Mouse (Mus musculus) activated CD4-positive, CD25-positive, alpha-beta regulatory T cell, adult 4 months (primary cell): ENCODE measurements around the gene Apoh. TPM values are rescaled to one million over a fixed set of nuclear protein-coding genes. Genes with fewer than 3 reads are reported as not detected.
A peak's percentile ranks its signal among the peaks of the same experiment; 100 is the strongest.

ENCODE experiments used
- ATAC-seq: one replicate; pipeline ENCODE4 v1.8.0; 2017
- polyA plus RNA-seq, 2 experiments: library from polyadenylated mRNA; unstranded; fragments of 100-300 nt; shearing (Covaris generic); gene quantifications; one replicate each; pipeline ENCODE4 v1.2.1; 2017

Apoh gene
- not detected for polyA plus RNA-seq

GRCm38 (mm10) chr11:108342781-108343768 is at the start of gene Apoh:
Gene Apoh (plus strand): TSS chr11:108343354.
- peak; percentile 17 for ATAC-seq

DNA sequence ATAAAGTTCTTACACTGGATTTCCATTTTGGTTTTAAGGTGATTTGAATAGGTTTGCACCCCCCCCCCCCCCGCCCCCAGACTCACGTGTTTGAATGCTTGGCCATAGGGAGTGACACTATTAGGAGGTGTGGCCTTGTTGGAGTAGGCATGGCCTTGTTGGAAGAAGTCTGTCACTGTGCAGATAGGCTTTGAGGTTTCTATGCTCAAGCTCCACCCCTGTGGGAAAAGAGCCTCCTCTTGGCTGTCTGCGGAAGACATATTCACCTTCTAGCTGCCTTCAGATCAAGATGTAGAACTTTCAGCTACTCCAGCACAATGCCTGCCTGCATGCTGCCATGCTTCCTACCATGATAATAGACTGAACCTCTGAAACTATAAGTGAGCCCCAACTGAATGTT is 49.3 kb upstream of the Apoh start:
- no peak for ATAC-seq

DNA sequence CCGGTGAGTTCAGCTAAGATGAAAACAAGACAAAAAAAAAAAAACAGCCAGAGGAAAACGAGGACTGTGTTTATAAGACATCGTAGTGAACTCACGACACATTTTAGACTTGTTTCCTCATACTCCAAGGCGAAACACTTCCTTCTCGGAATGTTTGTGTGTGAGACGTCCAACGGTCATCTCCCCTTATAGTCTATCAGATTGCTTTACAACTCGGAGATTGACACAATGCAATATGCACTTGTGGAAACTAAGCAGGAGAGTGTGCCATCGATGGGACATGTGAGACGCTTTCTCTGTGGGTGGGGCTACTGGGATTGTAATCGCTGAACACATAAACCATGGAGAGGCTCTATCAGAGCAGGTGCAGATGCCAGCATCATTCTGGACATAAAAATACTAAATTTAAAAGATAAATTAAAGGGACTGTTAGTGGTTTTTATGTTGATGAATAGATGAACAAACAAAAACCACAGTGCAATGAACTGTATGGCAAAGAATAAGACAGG is 48.8 kb upstream of the Apoh start:
- ATAC-seq = no peak

- no peak for ATAC-seq
Measured at GRCm38 (mm10) chr11:108295373-108295772, 47.8 kb upstream of the Apoh start.

GRCm38 (mm10) chr11:108297956-108298355 is 45.2 kb upstream of the Apoh start:
- no peak for ATAC-seq

- no peak for ATAC-seq
Measured at GRCm38 (mm10) chr11:108299913-108300312, 43.2 kb upstream of the Apoh start.

DNA sequence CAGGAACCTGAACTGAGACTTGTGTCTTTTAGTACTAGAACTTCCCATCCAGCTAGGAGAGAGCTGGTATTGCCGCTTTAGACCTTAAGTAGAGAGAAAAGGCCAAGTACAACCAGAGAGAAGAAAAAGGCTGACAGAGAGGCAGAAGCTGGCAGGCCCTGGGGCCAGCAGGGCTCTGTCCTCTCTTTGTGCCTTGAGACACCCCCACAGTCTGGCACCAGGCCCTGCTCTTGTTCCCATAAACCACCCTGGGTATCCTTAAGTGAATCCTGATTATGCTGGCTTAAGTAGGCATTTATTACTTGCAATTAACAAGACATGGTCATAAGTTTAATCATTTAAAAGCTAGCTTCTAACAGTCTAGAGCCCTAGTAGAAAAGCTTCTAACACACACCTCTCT is 42.7 kb upstream of the Apoh start:
- ATAC-seq = no peak

- ATAC-seq = no peak
Measured at GRCm38 (mm10) chr11:108301036-108301435, 42.1 kb upstream of the Apoh start.

- no peak for ATAC-seq
Measured at GRCm38 (mm10) chr11:108301796-108302490, 41.2 kb upstream of the Apoh start.

DNA sequence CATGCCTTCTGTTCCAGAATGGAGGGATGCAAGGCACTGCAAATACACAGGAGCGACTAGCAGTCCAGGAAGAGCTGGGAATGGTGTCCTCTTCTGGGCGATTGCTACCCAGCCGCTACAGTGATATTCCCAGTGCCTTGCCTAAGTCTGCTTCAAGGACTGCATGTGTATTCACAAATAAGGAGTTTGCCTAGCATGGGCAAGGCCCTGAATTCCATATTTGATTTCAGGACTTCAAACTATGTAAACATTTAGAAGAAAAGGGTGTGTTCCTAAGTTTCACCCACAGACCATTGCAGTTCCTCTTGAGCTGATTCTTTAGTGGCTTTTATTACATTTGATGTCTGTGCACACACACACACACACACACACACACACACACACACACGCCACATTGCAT is 39.4 kb upstream of the Apoh start:
- no peak for ATAC-seq

DNA sequence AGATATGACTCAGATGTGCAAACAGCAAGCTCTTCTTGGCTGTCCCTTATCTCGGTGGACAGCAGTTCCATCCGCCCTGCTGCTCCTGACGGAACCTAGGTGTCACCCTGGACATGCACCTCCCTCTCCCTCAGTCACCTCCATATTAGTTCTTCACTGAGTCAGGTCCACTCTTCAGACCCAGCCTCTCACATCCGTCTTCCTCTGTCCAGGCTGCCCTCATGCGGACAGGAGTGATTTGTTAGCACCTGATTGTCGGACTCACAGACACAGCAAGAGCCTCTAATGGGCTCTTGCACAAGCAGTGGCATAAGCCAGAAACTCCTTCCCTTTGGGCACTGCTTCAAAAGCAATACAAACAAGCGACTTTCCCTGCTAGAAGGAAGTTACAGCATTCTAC is 35.9 kb upstream of the Apoh start:
- ATAC-seq = no peak

DNA sequence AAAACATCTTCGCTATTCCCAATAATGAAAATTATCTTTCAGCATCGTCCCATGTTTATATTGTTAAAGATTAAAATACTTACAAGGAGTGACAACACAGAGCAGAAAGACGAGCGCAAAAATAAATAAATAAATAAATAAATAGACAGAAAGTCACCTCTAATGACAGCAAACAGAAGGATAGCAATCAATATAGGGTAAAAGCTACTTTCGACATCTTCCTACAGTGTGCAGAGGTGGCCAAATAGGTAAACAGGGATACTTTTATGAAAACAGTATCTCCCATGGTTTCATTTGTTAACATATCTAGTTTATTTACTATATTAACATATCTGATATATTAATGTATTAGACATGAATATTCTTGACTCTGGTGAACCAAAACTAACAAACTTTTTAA is 34.9 kb upstream of the Apoh start:
- no peak for ATAC-seq

GRCm38 (mm10) chr11:108309791-108310190 is 33.4 kb upstream of the Apoh start:
- no peak for ATAC-seq

GRCm38 (mm10) chr11:108311912-108312311 is 31.2 kb upstream of the Apoh start:
- peak; percentile 32 for ATAC-seq

- ATAC-seq = no peak
Measured at GRCm38 (mm10) chr11:108312516-108312915, 30.6 kb upstream of the Apoh start.

DNA sequence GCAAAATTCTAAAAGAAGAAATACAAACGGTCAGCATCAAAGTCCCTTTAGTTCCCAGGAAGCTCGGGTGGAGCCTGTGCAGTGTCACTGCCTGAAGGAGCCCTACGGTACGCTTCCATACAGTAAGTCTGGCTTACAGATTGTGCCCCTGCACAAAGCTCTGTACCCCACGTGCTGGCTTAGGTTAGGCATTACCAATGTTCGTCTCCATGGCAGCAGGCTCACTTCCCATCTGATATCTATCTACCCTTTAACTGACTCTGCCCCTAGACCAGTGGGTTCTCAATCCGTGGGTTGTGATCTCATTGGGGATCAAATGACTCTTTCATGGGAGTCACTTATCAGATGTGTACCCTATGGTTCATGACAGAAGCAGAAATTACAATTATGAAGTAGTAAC is 27.4 kb upstream of the Apoh start:
- no peak for ATAC-seq

DNA sequence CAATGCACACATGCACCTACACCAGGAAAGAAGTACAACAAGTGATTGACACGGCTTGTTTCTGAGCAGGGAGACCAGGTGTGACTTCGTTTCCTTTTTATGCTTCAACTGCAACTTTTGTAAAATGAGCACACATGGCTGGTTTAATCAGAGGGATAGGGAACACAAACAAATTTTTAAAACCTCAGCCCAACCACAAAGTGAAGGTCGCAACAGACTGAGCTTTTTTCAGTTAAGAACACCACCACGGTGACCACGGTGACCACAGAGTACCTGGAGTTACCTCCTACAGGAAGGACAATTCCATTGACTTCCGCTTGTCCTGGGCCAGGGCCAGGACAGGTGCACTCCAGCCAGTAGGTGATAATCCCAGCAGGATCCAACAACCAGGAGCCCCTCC is 25.3 kb upstream of the Apoh start:
- no peak for ATAC-seq

DNA sequence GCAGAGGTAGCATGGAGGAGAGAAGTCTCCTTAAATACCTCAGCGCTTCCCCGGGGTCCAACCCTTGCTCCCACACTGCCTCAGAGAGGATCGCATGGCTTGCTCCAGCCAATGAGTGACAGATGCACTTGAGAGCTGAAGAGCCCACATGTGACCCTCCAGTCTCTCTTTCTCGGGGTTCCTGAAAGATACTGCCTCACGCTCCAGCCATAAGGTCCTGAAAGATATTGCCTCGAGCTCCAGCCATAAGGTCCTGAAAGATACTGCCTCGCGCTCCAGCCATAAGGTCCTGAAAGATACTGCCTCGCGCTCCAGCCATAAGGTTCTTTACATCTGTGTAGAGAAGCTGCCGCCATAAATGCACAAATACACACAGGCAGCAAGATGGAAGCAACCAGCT is 24.0 kb upstream of the Apoh start:
- no peak for ATAC-seq

DNA sequence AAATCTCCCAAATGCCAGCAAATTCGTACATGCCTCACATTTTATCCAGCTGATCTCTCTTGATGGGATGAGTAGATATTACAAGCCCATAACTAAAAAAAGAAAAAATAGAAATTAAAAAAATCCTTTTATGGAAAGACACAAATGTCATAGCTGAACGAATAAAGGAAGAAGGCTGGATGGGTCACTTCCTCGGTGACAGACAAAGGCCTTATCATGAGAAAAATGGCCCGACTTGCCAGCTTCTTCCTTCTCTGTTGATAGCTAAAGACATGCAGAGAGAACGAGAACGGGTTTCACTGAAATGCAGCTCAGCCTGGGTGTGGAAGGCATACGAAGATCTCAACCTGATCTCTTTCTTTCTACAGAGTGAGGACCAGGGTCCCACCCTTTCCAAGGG is 22.6 kb upstream of the Apoh start:
- no peak for ATAC-seq

- no peak for ATAC-seq
Measured at GRCm38 (mm10) chr11:108322156-108322555, 21.0 kb upstream of the Apoh start.

DNA sequence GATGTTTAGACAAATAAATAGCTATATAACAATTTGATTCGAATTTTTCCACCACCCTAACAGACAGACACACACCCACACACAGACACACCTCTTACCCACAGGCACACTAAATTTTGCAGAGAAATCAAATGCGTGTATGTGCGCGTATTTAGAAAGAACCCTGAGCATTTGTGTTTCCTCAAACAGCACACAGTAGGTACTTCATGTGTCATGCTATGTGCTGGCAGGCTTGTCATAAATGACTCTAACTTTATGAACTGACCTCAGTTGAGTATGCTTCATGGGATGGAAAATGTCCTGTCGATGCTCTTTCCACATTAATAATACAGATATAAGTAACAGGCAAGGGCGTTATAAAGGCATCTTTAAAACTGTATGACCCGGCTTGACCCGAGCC is 17.2 kb upstream of the Apoh start:
- no peak for ATAC-seq

DNA sequence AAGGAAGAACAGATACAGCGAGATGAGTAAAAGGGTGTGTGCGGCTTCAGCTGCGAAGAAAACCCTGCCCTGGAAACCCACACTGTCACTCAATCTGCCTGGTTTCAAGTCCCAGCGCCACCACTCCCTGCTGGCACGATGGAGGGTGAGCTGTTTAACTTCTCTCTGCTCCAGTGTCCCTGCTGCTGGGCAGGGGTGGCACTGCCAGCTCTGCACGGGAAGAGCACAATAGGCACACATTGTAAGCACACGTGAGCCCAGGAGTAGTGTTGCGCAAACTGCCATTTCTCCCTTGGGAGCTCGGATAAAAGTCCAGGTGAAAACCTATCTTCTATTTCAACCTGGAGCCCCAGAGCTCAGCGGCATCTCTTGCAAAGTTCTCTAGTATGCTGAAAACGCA is 12.3 kb upstream of the Apoh start:
- no peak for ATAC-seq

DNA sequence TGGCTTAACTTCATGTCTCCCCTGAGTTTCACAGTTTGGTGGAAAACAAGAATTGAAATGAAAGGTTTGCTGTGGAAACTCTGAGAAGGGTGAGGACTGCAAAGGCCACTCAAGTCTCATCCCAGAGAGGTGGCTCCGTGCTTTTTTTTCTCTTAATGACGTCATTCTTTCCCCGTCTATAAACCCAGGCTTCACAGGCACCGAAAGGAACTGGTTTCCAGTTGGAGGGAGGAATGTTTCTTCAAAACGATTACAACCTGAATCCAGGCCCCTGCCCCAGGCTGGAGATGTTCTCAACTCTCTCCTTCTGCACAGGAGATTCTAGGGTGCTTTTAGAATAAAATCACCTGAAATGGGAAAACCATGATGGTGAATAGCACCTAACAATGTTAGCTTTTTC is 10.1 kb upstream of the Apoh start:
- no peak for ATAC-seq
